Mouse (Mus musculus) neural tube, embryonic 11.5 days (tissue): ENCODE data around the gene Borcs5. TPM values are rescaled to one million over a fixed set of nuclear protein-coding genes. Genes with fewer than 3 reads are reported as not detected.

Experiments
- ATAC-seq: fragments of 200-750 bp; cut with Nextera tagmentation; 2 replicates; pipeline ENCODE4 v1.8.0; 2017; ENCODE audit warnings: moderate number of reproducible peaks, mild to moderate bottlenecking, moderate TSS enrichment, moderate library complexity; ENCODE audit not compliant: insufficient read depth, low FRiP score, low TSS enrichment
- DNase-seq: peaks from one replicate; pipeline ENCODE4 v3.0.0-alpha.2; 2015; ENCODE audit warnings: low spot score
- H3K27ac ChIP-seq: fragments of 300-500 bp; sonication (generic); 2 replicates; pipeline ENCODE4 v1.5.1; 2014; ENCODE audit warnings: low read depth, mild to moderate bottlenecking, low read length
- H3K27me3 ChIP-seq: fragments of 300-500 bp; sonication (generic); 2 replicates; pipeline ENCODE4 v1.6.1; 2014; ENCODE audit warnings: mild to moderate bottlenecking, low read length, mixed read lengths; ENCODE audit not compliant: control insufficient read depth, insufficient read depth
- H3K36me3 ChIP-seq: fragments of 300-500 bp; sonication (generic); 2 replicates; pipeline ENCODE4 v1.6.1; 2014; ENCODE audit warnings: mild to moderate bottlenecking, low read length, moderate library complexity, mixed read lengths; ENCODE audit not compliant: control insufficient read depth, insufficient read depth
- H3K4me1 ChIP-seq: fragments of 300-500 bp; sonication (generic); 2 replicates; pipeline ENCODE4 v1.6.1; 2014; ENCODE audit warnings: low read length, mixed read lengths; ENCODE audit not compliant: control insufficient read depth, insufficient read depth
- H3K4me2 ChIP-seq: fragments of 300-500 bp; sonication (generic); 2 replicates; pipeline ENCODE4 v1.6.1; 2014; ENCODE audit warnings: low read depth, mild to moderate bottlenecking, moderate library complexity
- H3K4me3 ChIP-seq: fragments of 300-500 bp; sonication (generic); 2 replicates; pipeline ENCODE4 v1.5.1; 2014; ENCODE audit warnings: low read depth, low read length
- H3K9ac ChIP-seq: fragments of 300-500 bp; sonication (generic); 2 replicates; pipeline ENCODE4 v1.6.1; 2014; ENCODE audit warnings: mild to moderate bottlenecking, low read length
- H3K9me3 ChIP-seq: fragments of 300-500 bp; sonication (generic); 2 replicates; pipeline ENCODE4 v1.6.1; 2016; ENCODE audit warnings: low read length; ENCODE audit not compliant: control insufficient read depth
- WGBS: fragments of 180-500 bp; shearing (Covaris S2); extraction: QIAGEN DNeasy Blood & Tissue Kit; methylation state at CpG from one replicate; pipeline ENCODE4 v1.1.7; 2014; 5-methylcytosine and 5-hydroxymethylcytosine counted together
- polyA plus RNA-seq: library from polyadenylated mRNA; unstranded; fragments of >200 nt; fragmentation: Nextera tagmentation; extraction: Ambion mirVana; gene quantifications from 2 replicates; pipeline ENCODE4 v1.2.1, GENCODE M21; 2014

Borcs5 gene
- polyA plus RNA-seq, 1 experiment from 2014 or later = 32.1 TPM

- Histone ChIP-seq H3K4me2 (no peak overlapping the region), H3K9me3 (no peaks in the 10 kb centered on the region), H3K27ac (no peak overlapping the region), H3K36me3 (no peaks in the 10 kb centered on the region), H3K4me3 (no peak overlapping the region), H3K9ac (no peak overlapping the region), H3K4me1 (no peaks in the 10 kb centered on the region), H3K27me3 (no peaks in the 10 kb centered on the region)
- no peak for DNase-seq
- no peak for ATAC-seq
- WGBS = 87% methylated on average over 4 of the region's 4 CpGs
These were observed 17.2 kb downstream of the Borcs5 start for GRCm38 (mm10) chr6:134656527-134656926.

GRCm38 (mm10) chr6:134659108-134659958 is 20.0 kb downstream of the Borcs5 start:
- Histone ChIP-seq H3K9ac (no peak overlapping the region), H3K27me3 (no peaks in the 10 kb centered on the region), H3K4me2 (no peak overlapping the region), H3K9me3 (no peaks in the 10 kb centered on the region), H3K27ac (no peak overlapping the region), H3K36me3 (no peaks in the 10 kb centered on the region), H3K4me3 (no peak overlapping the region), H3K4me1 (no peaks in the 10 kb centered on the region)
- ATAC-seq (peak; percentile 74; the same call in 1 of the 2 replicates), DNase-seq (peak; percentile 36)
- 22% methylated on average over 9 of the region's 9 CpGs for WGBS

GRCm38 (mm10) chr6:134660714-134661406 is 21.6 kb downstream of the Borcs5 start:
- Histone ChIP-seq H3K4me2 (no peak overlapping the region), H3K9ac (no peak overlapping the region), H3K4me3 (no peak overlapping the region), H3K27me3 (no peaks in the 10 kb centered on the region), H3K27ac (no peak overlapping the region), H3K4me1 (no peaks in the 10 kb centered on the region), H3K36me3 (no peaks in the 10 kb centered on the region), H3K9me3 (no peaks in the 10 kb centered on the region)
- DNase-seq (no peak), ATAC-seq (no peak)
- 85% methylated on average over 8 of the region's 8 CpGs for WGBS

GRCm38 (mm10) chr6:134664573-134664972 is 25.3 kb downstream of the Borcs5 start:
- Histone ChIP-seq H3K4me3 (no peak overlapping the region), H3K9ac (no peak overlapping the region), H3K36me3 (no peaks in the 10 kb centered on the region), H3K27ac (no peak overlapping the region), H3K4me2 (no peak overlapping the region), H3K4me1 (no peaks in the 10 kb centered on the region), H3K9me3 (no peaks in the 10 kb centered on the region), H3K27me3 (no peaks in the 10 kb centered on the region)
- 78% methylated on average over 5 of the region's 5 CpGs for WGBS
- no peak for DNase-seq
- no peak for ATAC-seq

- ATAC-seq = no peak
- Histone ChIP-seq H3K4me1 (no peaks in the 10 kb centered on the region), H3K36me3 (no peaks in the 10 kb centered on the region), H3K4me3 (no peak overlapping the region), H3K4me2 (no peak overlapping the region), H3K9me3 (no peaks in the 10 kb centered on the region), H3K27ac (no peak overlapping the region), H3K9ac (no peak overlapping the region), H3K27me3 (no peaks in the 10 kb centered on the region)
- 89% methylated on average over 9 of the region's 9 CpGs for WGBS
- no peak for DNase-seq
These were observed 26.5 kb downstream of the Borcs5 start for GRCm38 (mm10) chr6:134665817-134666216.

GRCm38 (mm10) chr6:134668519-134668918 is 29.2 kb downstream of the Borcs5 start:
- no peak for DNase-seq
- no peak overlapping the region for H3K4me2 ChIP-seq
- no peaks in the 10 kb centered on the region for H3K36me3 ChIP-seq
- no peak overlapping the region for H3K4me3 ChIP-seq
- 78% methylated on average over 2 of the region's 2 CpGs for WGBS
- no peaks in the 10 kb centered on the region for H3K27me3 ChIP-seq
- no peaks in the 10 kb centered on the region for H3K4me1 ChIP-seq
- ATAC-seq = no peak
- H3K9ac ChIP-seq = no peak overlapping the region
- H3K27ac ChIP-seq = no peak overlapping the region
- no peaks in the 10 kb centered on the region for H3K9me3 ChIP-seq

GRCm38 (mm10) chr6:134669179-134669865 is 30.0 kb downstream of the Borcs5 start:
- Histone ChIP-seq H3K9ac (no peak overlapping the region), H3K4me3 (no peak overlapping the region), H3K36me3 (no peaks in the 10 kb centered on the region), H3K9me3 (no peaks in the 10 kb centered on the region), H3K27me3 (no peaks in the 10 kb centered on the region), H3K27ac (no peak overlapping the region), H3K4me2 (no peak overlapping the region), H3K4me1 (no peaks in the 10 kb centered on the region)
- no peak for DNase-seq
- ATAC-seq = no peak
- WGBS = 81% methylated on average over 6 of the region's 6 CpGs

- Histone ChIP-seq H3K4me3 (no peak overlapping the region), H3K4me2 (no peak overlapping the region), H3K27ac (no peak overlapping the region), H3K27me3 (no peaks in the 10 kb centered on the region), H3K9ac (no peak overlapping the region), H3K4me1 (no peaks in the 10 kb centered on the region), H3K36me3 (no peaks in the 10 kb centered on the region), H3K9me3 (no peaks in the 10 kb centered on the region)
- 74% methylated on average over 4 of the region's 4 CpGs for WGBS
- no peak for ATAC-seq
- no peak for DNase-seq
These were observed 31.6 kb downstream of the Borcs5 start for GRCm38 (mm10) chr6:134670881-134671411.
